Mouse (Mus musculus) forebrain, embryonic 11.5 days (tissue): ENCODE data around the gene Homez. TPM values are rescaled to one million over a fixed set of nuclear protein-coding genes. Genes with fewer than 3 reads are reported as not detected.

Experiments
- ATAC-seq: fragments of 200-750 bp; cut with Nextera tagmentation; replicated peaks from 2 replicates; pipeline ENCODE4 v1.8.0; 2017; ENCODE audit warnings: moderate TSS enrichment; ENCODE audit not compliant: low FRiP score
- DNase-seq: peaks from one replicate; pipeline ENCODE4 v3.0.0-alpha.2; 2017; ENCODE audit warnings: low spot score
- H3K27ac ChIP-seq: fragments of 300-500 bp; sonication (generic); 2 replicates; pipeline ENCODE4 v1.5.1; 2014; ENCODE audit warnings: low read depth, low read length
- H3K27me3 ChIP-seq: fragments of 300-500 bp; sonication (generic); 2 replicates; pipeline ENCODE4 v1.6.1; 2014; ENCODE audit warnings: mild to moderate bottlenecking, low read length, mixed read lengths; ENCODE audit not compliant: control insufficient read depth, insufficient read depth
- H3K36me3 ChIP-seq: fragments of 300-500 bp; sonication (generic); 2 replicates; pipeline ENCODE4 v1.6.1; 2014; ENCODE audit warnings: mild to moderate bottlenecking, low read length, moderate library complexity, mixed read lengths; ENCODE audit not compliant: control insufficient read depth, insufficient read depth
- H3K4me1 ChIP-seq: fragments of 300-500 bp; sonication (generic); replicated peaks from 2 replicates; pipeline ENCODE4 v1.6.1; 2014; ENCODE audit warnings: low read length, mixed read lengths; ENCODE audit not compliant: control insufficient read depth, insufficient read depth
- H3K4me2 ChIP-seq: fragments of 300-500 bp; sonication (generic); 2 replicates; pipeline ENCODE4 v1.6.1; 2014; ENCODE audit warnings: low read depth, mild to moderate bottlenecking, low read length, moderate library complexity, mixed read lengths; ENCODE audit not compliant: severe bottlenecking
- H3K4me3 ChIP-seq: fragments of 300-500 bp; sonication (generic); 2 replicates; pipeline ENCODE4 v1.5.1; 2014; ENCODE audit warnings: low read depth, low read length
- H3K9ac ChIP-seq: fragments of 300-500 bp; sonication (generic); 2 replicates; pipeline ENCODE4 v1.6.1; 2014; ENCODE audit warnings: low read length
- H3K9me3 ChIP-seq: fragments of 300-500 bp; sonication (generic); 2 replicates; pipeline ENCODE4 v1.6.1; 2016; ENCODE audit warnings: low read length, mixed read lengths; ENCODE audit not compliant: control insufficient read depth
- WGBS: fragments of 180-500 bp; shearing (Covaris S2); extraction: QIAGEN DNeasy Blood & Tissue Kit; methylation state at CpG from one replicate; pipeline ENCODE4 v1.1.7; 2014; 5-methylcytosine and 5-hydroxymethylcytosine counted together
- polyA plus RNA-seq: library from polyadenylated mRNA; unstranded; fragments of >200 nt; fragmentation: Nextera tagmentation; extraction: Ambion mirVana; gene quantifications from 2 replicates; pipeline ENCODE4 v1.2.1, GENCODE M21; 2014

The Homez gene
- polyA plus RNA-seq, result 15.7 and 16.1 TPM in 2 replicates

- 91% methylated on average over 5 of the region's 5 CpGs for WGBS
- DNase-seq (no peak), ATAC-seq (no peak)
- no peak within 1 kb of the TSS for H3K4me2 ChIP-seq
- H3K27me3 ChIP-seq, result no peaks in the 10 kb centered on the region
- no peak within 1 kb of the TSS for H3K27ac ChIP-seq
- H3K36me3 ChIP-seq, result no peaks in the 10 kb centered on the region
- no peaks in the 10 kb centered on the region for H3K9me3 ChIP-seq
- no peak within 1 kb of the TSS for H3K4me3 ChIP-seq
- H3K9ac ChIP-seq, result no peak within 1 kb of the TSS
- H3K4me1 ChIP-seq, result peaks cover 3% of the 10 kb centered on the region; the same call in 1 of the 2 replicates
Observed at GRCm38 (mm10) chr14:54870861-54871260, at the start of gene Homez. Homez (minus strand) TSS chr14:54870961.

GRCm38 (mm10) chr14:54920076-54920685 is 49.4 kb upstream of the Homez start:
- H3K9me3 ChIP-seq, result peaks cover 14% of the 10 kb centered on the region
- H3K36me3 ChIP-seq, result peaks cover 25% of the 10 kb centered on the region
- H3K4me1 ChIP-seq, result peaks cover 2% of the 10 kb centered on the region; the same call in 1 of the 2 replicates
- WGBS, result 94% methylated on average over 16 of the region's 16 CpGs
- H3K4me3 ChIP-seq, result no peak overlapping the region
- H3K27ac ChIP-seq, result no peak overlapping the region
- no peak overlapping the region for H3K9ac ChIP-seq
- H3K27me3 ChIP-seq, result no peaks in the 10 kb centered on the region
- ATAC-seq (no peak), DNase-seq (no peak)
- H3K4me2 ChIP-seq, result no peak overlapping the region

GRCm38 (mm10) chr14:54913343-54913742 is 42.6 kb upstream of the Homez start:
- H3K9me3 ChIP-seq, result no peaks in the 10 kb centered on the region
- ATAC-seq, result peak; percentile 6; the same call in 1 of the 2 replicates
- H3K36me3 ChIP-seq, result no peaks in the 10 kb centered on the region; the same call in 1 of the 2 replicates
- 17% methylated on average over 10 of the region's 10 CpGs for WGBS
- H3K27me3 ChIP-seq, result no peaks in the 10 kb centered on the region
- DNase-seq, result no peak
- H3K4me1 ChIP-seq, result peaks cover 6% of the 10 kb centered on the region
- H3K4me2 ChIP-seq, result peak overlapping the region; percentile 100
- peak overlapping the region; percentile 88 for H3K4me3 ChIP-seq
- H3K9ac ChIP-seq, result peak overlapping the region; percentile 92
- H3K27ac ChIP-seq, result peak overlapping the region; percentile 53; the same call in 1 of the 2 replicates

DNA sequence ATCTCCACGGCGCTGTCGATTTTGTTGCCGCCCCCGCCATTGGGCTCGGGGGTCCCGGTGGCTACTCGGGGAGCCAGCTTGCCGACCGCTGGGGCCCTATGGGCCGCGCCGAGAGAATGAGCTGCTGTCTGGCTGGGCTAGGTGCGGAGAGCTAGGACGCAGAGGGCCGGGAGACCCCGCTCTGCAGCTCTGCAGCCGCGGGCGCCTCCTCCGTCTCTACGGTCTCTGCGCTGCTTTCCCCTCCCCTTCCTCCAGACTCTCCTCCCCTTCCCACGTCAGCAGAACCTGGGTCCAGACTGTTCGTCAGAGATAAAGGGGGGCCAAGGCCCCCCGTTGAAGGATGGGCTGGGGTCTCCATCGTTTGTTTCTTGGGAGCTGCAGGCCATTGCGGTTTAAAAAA is 42.1 kb upstream of the Homez start, which contains the start of gene Slc22a17:
TSS of gene Slc22a17 (minus strand) at position 247 of the 400 bp plus-strand sequence.
- Histone ChIP-seq H3K9me3 (no peaks in the 10 kb centered on the region), H3K4me2 (peak within 1 kb of the TSS; percentile 100), H3K4me3 (peak within 1 kb of the TSS; percentile 88), H3K4me1 (peaks cover 6% of the 10 kb centered on the region), H3K27me3 (no peaks in the 10 kb centered on the region), H3K36me3 (no peaks in the 10 kb centered on the region; the same call in 1 of the 2 replicates), H3K9ac (peak within 1 kb of the TSS; percentile 92), H3K27ac (peak within 1 kb of the TSS; percentile 53)
- DNase-seq, result peak; percentile 89
- WGBS, result under 1% methylated on average over 28 of the region's 28 CpGs
- peak; percentile 95 for ATAC-seq

- H3K4me3 ChIP-seq, result peak overlapping the region; percentile 88
- H3K9me3 ChIP-seq, result no peaks in the 10 kb centered on the region
- peaks cover under 1% of the 10 kb centered on the region; the same call in 1 of the 2 replicates for H3K36me3 ChIP-seq
- peak overlapping the region; percentile 53 for H3K27ac ChIP-seq
- WGBS, result 2% methylated on average over 65 of the region's 69 CpGs
- peak overlapping the region; percentile 100 for H3K4me2 ChIP-seq
- ATAC-seq (peak; percentile 57), DNase-seq (peak; percentile 68)
- H3K27me3 ChIP-seq, result no peaks in the 10 kb centered on the region
- H3K9ac ChIP-seq, result peak overlapping the region; percentile 92
- H3K4me1 ChIP-seq, result peaks cover 6% of the 10 kb centered on the region
Observed at GRCm38 (mm10) chr14:54912109-54912850, 41.5 kb upstream of the Homez start.

- DNase-seq, result no peak
- 77% methylated on average over 7 of the region's 7 CpGs for WGBS
- H3K4me1 ChIP-seq, result peaks cover 6% of the 10 kb centered on the region
- no peak overlapping the region for H3K27ac ChIP-seq
- H3K4me3 ChIP-seq, result no peak overlapping the region
- H3K27me3 ChIP-seq, result no peaks in the 10 kb centered on the region
- H3K9ac ChIP-seq, result no peak overlapping the region
- no peaks in the 10 kb centered on the region for H3K9me3 ChIP-seq
- no peak for ATAC-seq
- H3K4me2 ChIP-seq, result no peak overlapping the region
- H3K36me3 ChIP-seq, result peaks cover 3% of the 10 kb centered on the region; the same call in 1 of the 2 replicates
Observed at GRCm38 (mm10) chr14:54908682-54909081, 37.9 kb upstream of the Homez start.

DNA sequence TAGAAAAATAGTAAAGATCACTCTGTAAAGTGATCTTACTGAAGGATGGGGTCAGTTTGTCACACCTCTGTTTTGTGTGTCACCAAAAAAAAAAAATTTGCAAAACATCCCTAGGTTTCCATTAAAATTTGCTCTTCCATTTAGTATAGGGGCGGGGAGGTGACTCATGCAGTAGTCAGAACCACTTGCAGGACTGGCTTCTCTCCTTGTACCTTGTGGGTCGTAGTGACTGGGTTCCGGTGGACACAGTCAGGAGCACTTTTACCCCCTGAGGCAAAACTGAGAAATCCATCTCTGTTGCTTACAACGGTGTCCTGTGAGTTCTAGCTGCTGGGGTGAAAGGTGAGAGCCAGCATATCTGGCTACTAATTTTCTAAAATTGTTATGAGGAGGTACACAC is 32.9 kb upstream of the Homez start:
- ATAC-seq, result no peak

GRCm38 (mm10) chr14:54900383-54900782 is 29.6 kb upstream of the Homez start:
- ATAC-seq (peak; percentile 64), DNase-seq (peak; percentile 72)
- Histone ChIP-seq H3K4me2 (no peak overlapping the region), H3K9me3 (no peaks in the 10 kb centered on the region), H3K27me3 (no peaks in the 10 kb centered on the region), H3K4me1 (peaks cover 5% of the 10 kb centered on the region), H3K9ac (no peak overlapping the region), H3K4me3 (no peak overlapping the region), H3K36me3 (peaks cover 8% of the 10 kb centered on the region), H3K27ac (no peak overlapping the region)
- under 1% methylated on average over 3 of the region's 3 CpGs for WGBS

More for the DNA sequence above, 32.9 kb upstream of the Homez start:
- Histone ChIP-seq H3K4me2 (no peak overlapping the region), H3K4me1 (no peaks in the 10 kb centered on the region), H3K9me3 (no peaks in the 10 kb centered on the region), H3K36me3 (peaks cover 3% of the 10 kb centered on the region; the same call in 1 of the 2 replicates), H3K27me3 (no peaks in the 10 kb centered on the region), H3K27ac (no peak overlapping the region), H3K9ac (no peak overlapping the region), H3K4me3 (no peak overlapping the region)
- 94% methylated on average over 4 of the region's 4 CpGs for WGBS
- no peak for DNase-seq
